Mouse (Mus musculus): Measurements from ENCODE around the gene Katna1.
"Not testable (repeated sequence)": the region's sequence is repeated elsewhere in the genome, so short reads cannot be mapped to it uniquely, and the experiment has no call there.

The Katna1 gene

DNA sequence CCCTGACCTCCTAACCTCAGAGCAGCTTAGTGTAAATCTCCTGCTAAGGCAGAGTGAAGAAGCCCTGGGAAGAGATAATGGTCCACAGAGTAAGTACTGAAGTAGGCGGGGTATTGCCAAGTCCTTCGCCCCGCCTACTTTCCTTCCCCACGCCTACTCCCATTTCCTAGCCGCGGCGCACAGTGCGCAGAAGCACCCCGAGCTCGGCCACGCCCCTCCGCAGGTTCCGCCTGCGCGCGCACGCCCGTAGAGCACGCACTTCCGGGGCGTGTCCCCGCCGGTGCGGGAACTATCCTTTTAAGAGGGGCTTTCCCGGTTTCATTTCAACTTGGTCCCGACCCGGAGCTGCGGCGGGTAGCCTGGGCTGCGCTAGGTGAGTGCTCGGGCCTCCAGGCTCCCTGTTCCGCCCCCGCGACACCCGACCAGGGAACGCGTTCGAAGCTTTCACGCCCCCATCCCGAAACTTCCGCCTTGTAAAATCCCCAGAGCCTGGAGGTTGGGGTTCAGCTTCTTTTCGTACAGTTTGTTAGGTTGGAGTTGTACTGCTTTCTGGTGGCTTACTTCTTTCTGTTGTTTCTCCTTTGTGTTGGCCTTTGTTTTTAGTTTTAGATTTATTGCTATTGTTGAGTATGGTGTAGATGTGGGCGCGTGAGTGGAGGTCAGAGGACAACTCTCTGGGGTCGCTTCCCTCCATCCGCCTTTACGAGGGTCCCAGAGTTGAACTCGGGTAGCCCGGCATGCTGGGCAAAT, at the start of gene Katna1:
Gene Katna1 (plus strand): TSS at position 250 of the 750 bp plus-strand sequence.
- ATAC-seq (ENCODE audit: insufficient number of reproducible peaks, low FRiP score, low TSS enrichment), result peak; percentile 95

DNA sequence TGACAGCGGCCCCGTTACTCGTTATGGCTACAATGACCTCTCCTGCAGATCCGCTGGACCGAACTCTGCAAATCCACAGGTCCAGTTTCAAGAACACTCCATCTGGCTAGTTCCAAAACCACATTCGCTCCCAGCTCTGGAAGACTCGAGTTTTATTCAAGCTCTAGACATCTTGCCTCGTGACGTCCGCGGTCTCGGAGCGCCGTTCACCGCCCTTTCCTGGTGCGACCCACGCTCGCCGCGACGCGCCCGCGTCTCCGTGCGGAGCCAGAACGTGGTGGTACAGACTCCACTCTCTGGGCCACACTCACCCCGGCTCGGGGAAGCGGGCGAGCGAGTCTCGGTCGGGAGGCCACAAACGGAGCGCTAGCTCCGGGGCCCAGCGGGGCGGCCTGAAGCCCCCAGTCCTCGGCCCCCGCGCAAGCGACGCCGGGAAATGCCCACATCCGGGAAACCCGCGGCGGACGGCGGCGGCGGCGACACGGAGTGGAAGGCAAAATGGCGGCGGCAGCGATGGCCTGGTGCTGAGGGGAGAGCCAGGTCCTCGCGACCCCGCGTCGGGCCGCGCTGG, 45.0 kb upstream of the Katna1 start, which contains the start of the genes Pcmt1 and Lats1:
Gene Pcmt1 (minus strand): TSS at position 406 of the 571 bp plus-strand sequence.
Gene Lats1 (plus strand): TSS at position 484 of the 571 bp plus-strand sequence.
- ATAC-seq (ENCODE audit: insufficient number of reproducible peaks, low FRiP score, low TSS enrichment), result peak; percentile 84

- peak; percentile 73 for ATAC-seq (ENCODE audit: insufficient number of reproducible peaks, low FRiP score, low TSS enrichment)
Measured at GRCm38 (mm10) chr10:7681343-7682025, 44.3 kb upstream of the Katna1 start.

DNA sequence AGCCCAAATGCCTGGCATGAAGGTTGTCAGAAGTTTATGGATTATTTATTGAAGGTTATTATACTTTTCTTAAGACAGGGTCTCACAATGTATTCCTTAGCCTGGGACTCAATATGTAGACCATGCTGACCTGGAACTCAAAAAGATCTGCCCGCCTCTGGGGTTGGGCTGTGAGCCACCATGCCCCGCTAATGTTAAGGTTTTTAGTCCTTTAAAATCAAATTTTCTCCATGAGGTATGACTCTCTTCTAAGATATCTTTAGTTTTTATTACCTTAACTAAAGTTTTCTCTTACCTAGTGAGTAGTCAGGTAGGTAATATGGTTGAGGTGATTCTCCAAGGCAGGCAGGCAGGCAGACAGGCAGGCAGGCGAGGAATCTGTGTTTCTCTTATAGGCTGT, 43.6 kb upstream of the Katna1 start:
- no peak for ATAC-seq (ENCODE audit: insufficient number of reproducible peaks, low FRiP score, low TSS enrichment)

DNA sequence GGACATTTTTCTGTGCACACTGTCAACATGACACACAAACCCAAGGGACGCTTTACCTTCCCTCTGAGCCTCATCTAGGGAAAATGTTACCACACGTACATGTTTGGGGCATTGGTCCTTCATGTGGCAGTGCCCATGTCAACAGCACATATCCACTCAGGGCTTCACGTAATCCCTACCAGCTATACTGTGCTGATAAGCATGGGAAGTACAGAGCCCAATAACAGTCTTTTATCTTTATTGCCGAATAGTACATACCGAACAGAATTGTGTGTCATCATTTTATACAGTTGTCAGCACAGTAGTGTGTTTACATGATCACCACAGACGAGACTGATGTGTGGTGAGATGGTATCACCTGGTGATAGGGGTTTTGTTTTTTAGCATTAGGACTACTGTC, 38.9 kb upstream of the Katna1 start:
- no peak for ATAC-seq (ENCODE audit: insufficient number of reproducible peaks, low FRiP score, low TSS enrichment)

GRCm38 (mm10) chr10:7695286-7695685, 30.5 kb upstream of the Katna1 start:
- ATAC-seq (ENCODE audit: insufficient number of reproducible peaks, low FRiP score, low TSS enrichment), result no peak

GRCm38 (mm10) chr10:7700120-7700519, 25.7 kb upstream of the Katna1 start:
- no peak for ATAC-seq (ENCODE audit: insufficient number of reproducible peaks, low FRiP score, low TSS enrichment)

DNA sequence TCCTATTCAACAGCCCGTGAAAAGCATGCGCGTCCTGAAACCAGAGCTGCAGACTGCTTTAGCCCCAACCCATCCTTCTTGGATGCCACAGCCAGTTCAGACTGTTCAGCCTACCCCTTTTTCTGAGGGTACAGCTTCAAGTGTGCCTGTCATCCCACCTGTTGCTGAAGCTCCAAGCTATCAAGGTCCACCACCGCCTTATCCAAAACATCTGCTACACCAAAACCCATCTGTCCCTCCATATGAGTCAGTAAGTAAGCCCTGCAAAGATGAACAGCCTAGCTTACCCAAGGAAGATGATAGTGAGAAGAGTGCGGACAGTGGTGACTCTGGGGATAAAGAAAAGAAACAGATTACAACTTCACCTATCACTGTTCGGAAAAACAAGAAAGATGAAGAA, 23.2 kb upstream of the Katna1 start:
- no peak for ATAC-seq (ENCODE audit: insufficient number of reproducible peaks, low FRiP score, low TSS enrichment)

- ATAC-seq (ENCODE audit: insufficient number of reproducible peaks, low FRiP score, low TSS enrichment), result no peak
Measured at GRCm38 (mm10) chr10:7710121-7710520, 15.7 kb upstream of the Katna1 start.

- ATAC-seq (ENCODE audit: insufficient number of reproducible peaks, low FRiP score, low TSS enrichment), result no peak
Measured at GRCm38 (mm10) chr10:7712506-7712905, 13.3 kb upstream of the Katna1 start.

DNA sequence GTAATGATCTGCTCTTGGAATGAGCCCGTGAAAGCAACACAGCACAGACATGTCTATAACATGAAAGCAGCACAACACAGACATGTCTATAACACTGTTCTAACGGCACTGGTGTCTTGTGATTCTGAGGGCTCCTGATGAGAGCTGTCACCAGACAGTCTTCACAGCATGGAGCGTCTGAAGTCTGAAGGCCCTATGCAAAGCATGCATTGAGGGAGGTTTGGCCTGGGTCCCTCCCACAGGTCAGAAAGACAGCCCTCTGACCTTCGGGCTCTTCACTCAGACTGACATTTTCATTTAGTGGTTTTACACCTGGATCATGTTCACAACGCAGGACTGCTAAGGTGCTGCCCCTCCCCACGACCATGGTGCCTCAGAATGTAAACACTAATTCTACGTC, 10.7 kb upstream of the Katna1 start:
- ATAC-seq (ENCODE audit: insufficient number of reproducible peaks, low FRiP score, low TSS enrichment), result no peak

- ATAC-seq (ENCODE audit: insufficient number of reproducible peaks, low FRiP score, low TSS enrichment), result no peak
Measured at GRCm38 (mm10) chr10:7726501-7726812, 657 bp downstream of the Katna1 start.

DNA sequence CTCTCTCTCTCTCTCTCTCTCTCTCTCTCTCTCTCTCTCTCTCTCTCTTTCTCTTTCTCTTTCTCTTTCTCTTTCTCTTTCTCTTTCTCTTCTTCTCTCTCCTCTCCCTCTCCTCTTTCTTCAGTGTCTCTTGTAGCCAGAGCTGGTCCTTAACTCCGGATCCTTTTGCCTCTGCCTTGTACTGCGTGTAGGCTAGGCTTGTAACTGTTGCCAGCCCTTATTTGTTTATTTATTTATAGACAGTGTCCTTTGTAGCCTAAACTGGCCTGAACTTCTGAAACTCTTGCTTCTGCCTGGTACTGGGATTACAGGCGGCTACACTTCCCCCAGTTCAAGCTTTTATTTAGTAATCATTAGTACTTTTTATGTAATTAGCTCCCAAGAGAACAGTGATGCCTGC, 1.2 kb downstream of the Katna1 start:
- ATAC-seq (ENCODE audit: insufficient number of reproducible peaks, low FRiP score, low TSS enrichment), result no peak

DNA sequence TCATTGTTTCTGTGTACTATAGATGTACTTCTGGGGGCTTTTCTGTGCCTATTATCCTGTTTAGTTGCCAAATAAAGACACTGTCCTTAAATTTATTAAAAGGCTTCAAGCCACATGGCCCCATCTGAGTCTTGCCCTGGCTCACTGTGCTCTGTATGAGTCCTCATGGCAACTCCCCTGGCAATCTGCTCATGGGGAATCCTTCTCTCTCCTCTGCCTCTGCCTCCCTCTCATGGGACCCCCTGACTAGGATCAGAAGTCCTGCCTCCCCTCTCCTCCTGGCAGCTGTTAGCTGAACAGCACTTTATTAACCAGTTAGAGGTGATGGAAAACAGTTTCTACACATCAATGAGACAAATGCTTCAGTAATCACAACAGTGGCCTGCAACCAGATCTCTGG, 5.8 kb downstream of the Katna1 start:
- ATAC-seq (ENCODE audit: insufficient number of reproducible peaks, low FRiP score, low TSS enrichment), result no peak

DNA sequence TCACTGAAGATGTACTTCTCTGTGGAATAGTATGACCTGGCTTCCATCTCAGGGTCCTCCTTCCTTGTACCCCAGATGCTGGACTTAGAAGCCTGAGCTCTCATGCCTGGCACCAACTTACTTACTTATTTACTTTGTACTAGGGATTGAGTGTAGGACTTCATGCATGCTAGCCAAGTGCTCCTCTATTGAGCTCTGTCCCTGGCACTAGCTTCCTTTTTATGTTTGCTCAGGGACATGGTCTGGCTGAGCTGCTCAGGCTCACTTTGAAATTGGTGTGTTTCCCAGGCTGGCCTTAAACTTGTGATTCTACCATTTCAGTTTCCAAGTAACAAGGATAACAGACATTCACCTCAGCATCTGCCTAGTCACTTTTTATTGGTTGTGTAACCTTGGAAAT, 11.3 kb downstream of the Katna1 start:
- ATAC-seq (ENCODE audit: insufficient number of reproducible peaks, low FRiP score, low TSS enrichment), result no peak

- ATAC-seq (ENCODE audit: insufficient number of reproducible peaks, low FRiP score, low TSS enrichment), result no peak
Measured at GRCm38 (mm10) chr10:7737914-7738313, 12.1 kb downstream of the Katna1 start.

DNA sequence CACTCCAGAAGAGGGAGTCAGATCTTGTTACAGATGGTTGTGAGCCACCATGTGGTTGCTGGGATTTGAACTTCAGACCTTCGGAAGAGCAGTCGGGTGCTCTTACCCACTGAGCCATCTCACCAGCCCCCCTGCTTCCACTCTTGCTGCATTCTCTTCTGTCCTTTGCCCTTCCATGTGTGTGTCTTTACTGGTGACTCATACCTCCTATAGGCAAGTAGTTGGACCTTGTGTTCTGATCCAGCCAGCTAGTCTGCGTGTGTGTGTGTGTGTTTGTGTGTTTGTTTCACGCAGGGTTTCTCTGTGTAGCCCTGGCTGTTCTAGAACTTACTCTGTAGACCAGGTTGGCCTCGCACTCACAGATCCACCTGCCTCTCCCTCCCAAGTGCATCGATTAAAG, 19.7 kb downstream of the Katna1 start:
- ATAC-seq (ENCODE audit: insufficient number of reproducible peaks, low FRiP score, low TSS enrichment), result not testable (repeated sequence)

DNA sequence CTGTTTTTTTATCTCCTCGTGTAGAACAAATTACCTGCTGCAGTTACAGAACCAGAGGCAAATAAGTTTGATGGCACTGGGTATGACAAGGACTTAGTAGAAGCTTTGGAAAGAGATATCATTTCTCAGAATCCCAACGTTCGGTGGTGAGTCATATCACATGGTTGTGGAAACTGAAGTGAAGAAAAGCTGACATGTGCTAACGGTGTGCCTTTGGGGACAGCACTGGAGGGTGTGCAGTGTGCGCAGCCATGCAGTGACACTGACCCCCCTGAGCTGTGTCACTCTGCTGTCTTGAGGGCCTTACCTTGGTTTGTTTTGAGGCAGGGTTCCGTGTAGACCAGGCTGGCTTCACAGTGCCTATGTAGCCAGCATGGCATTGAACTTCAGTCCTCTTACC, 23.0 kb downstream of the Katna1 start:
- no peak for ATAC-seq (ENCODE audit: insufficient number of reproducible peaks, low FRiP score, low TSS enrichment)

DNA sequence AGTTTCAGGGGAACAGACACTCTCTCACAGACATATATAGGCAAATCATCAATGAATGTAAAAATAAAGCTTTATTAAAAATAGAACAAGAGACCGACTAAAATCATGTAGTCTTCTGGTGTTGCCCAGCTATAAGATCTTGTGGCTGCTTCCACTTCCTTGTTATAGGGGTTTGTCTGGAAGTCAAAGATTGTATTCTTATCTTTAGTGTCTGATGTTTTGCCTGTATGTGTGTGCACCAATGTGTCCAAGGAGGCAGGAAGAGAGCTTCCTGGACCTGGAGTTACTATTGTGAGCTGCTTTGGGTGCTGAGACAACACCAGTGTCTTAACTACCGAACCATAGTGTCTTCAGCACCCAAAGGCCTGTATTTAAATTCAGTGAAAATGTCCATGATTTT, 31.7 kb downstream of the Katna1 start:
- no peak for ATAC-seq (ENCODE audit: insufficient number of reproducible peaks, low FRiP score, low TSS enrichment)

DNA sequence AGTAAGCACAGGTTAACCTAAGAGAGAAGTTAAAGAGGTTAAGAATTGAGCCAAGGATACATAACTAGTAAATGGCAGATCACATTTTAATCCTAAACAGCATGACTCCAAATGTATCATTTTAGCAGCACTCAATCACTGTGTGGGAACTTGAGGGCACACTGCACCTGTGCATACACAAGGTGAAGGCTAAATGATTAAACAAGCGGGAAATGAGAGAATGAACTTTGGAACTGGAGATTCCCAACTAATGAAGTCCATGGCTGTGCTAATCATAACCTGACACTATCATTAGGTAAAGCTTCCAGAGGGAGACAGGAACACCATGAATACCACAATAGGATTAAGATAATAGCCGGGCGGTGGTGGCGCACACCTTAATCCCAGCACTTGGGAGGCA, 46.5 kb downstream of the Katna1 start:
- ATAC-seq (ENCODE audit: insufficient number of reproducible peaks, low FRiP score, low TSS enrichment), result no peak

- ATAC-seq (ENCODE audit: insufficient number of reproducible peaks, low FRiP score, low TSS enrichment), result no peak
Measured at GRCm38 (mm10) chr10:7772769-7773168, 47.0 kb downstream of the Katna1 start.

- ATAC-seq (ENCODE audit: insufficient number of reproducible peaks, low FRiP score, low TSS enrichment), result no peak
Measured at GRCm38 (mm10) chr10:7775421-7775820, 49.6 kb downstream of the Katna1 start.

Data from cerebellum, adult (tissue).